Mouse (Mus musculus) layer of hippocampus, postnatal 25 days (tissue): Measurements from ENCODE around the gene Glyctk. TPM values are rescaled to one million over a fixed set of nuclear protein-coding genes. Genes with fewer than 3 reads are reported as not detected.

Source experiments
- DNase-seq, 2 experiments: peaks; one replicate each; pipeline ENCODE4 v3.0.0; 2022; ENCODE audit warnings: mixed read lengths in 2 of 2, low spot score in 1 of 2; ENCODE audit errors: extremely low spot score in 1 of 2
- total RNA-seq, 2 experiments: library from RNA; stranded (reverse); gene quantifications; 2 replicates each; pipeline ENCODE4 v1.2.3; 2021

Gene Glyctk
- total RNA-seq, 2 experiments from 2014 or later: 3.1 to 3.3 TPM

GRCm38 (mm10) chr9:106148541-106149398 is 9.2 kb downstream of the Glyctk start:
- DNase-seq: no peak

- DNase-seq: no peak
These were observed 10.0 kb downstream of the Glyctk start for GRCm38 (mm10) chr9:106147851-106148431.

GRCm38 (mm10) chr9:106147281-106147680 is 10.7 kb downstream of the Glyctk start:
- no peak for DNase-seq

- DNase-seq: no peak
These were observed 12.4 kb downstream of the Glyctk start for GRCm38 (mm10) chr9:106145582-106145981.

GRCm38 (mm10) chr9:106144176-106144575 is 13.8 kb downstream of the Glyctk start:
- DNase-seq: no peak

GRCm38 (mm10) chr9:106141955-106142354 is 16.0 kb downstream of the Glyctk start:
- no peak for DNase-seq

GRCm38 (mm10) chr9:106139763-106140162 is 18.2 kb downstream of the Glyctk start:
- no peak for DNase-seq

GRCm38 (mm10) chr9:106137671-106138216 is 20.2 kb downstream of the Glyctk start:
- no peak for DNase-seq

- DNase-seq: no peak
These were observed 27.7 kb downstream of the Glyctk start for GRCm38 (mm10) chr9:106130250-106130649.

GRCm38 (mm10) chr9:106129072-106129471 is 28.9 kb downstream of the Glyctk start:
- DNase-seq: no peak

- no peak for DNase-seq
These were observed 31.1 kb downstream of the Glyctk start for GRCm38 (mm10) chr9:106126786-106127251.

- DNase-seq: peak in 1 of 2 experiments; percentile 51
These were observed 34.3 kb downstream of the Glyctk start for GRCm38 (mm10) chr9:106123599-106123998.

GRCm38 (mm10) chr9:106119075-106119474 is 38.9 kb downstream of the Glyctk start:
- no peak for DNase-seq

- DNase-seq: no peak
These were observed 42.0 kb downstream of the Glyctk start for GRCm38 (mm10) chr9:106115801-106116424.

- DNase-seq: peak; percentile 86 to 95
These were observed 45.0 kb downstream of the Glyctk start for GRCm38 (mm10) chr9:106112770-106113423.

- DNase-seq: no peak
These were observed 51.7 kb downstream of the Glyctk start for GRCm38 (mm10) chr9:106106241-106106640.

GRCm38 (mm10) chr9:106104401-106104800 is 53.5 kb downstream of the Glyctk start:
- DNase-seq: no peak
